Mouse (Mus musculus): Measurements from ENCODE around the gene Cdc25b. TPM values are rescaled to one million over a fixed set of nuclear protein-coding genes. Genes with fewer than 3 reads are reported as not detected.

The Cdc25b gene
- total RNA-seq, 1 experiment from 2014 or later = 11.3 TPM

GRCm38 (mm10) chr2:131156987-131157386 lies 29.8 kb upstream of the Cdc25b start:
- no peak for ATAC-seq (replicated peaks; ENCODE audit: insufficient number of reproducible peaks, low FRiP score, low TSS enrichment, poor library complexity, severe bottlenecking)

- 0 out of 2 replicates have a peak, but pooled peaks have one; percentile 7 for ATAC-seq (replicated peaks; ENCODE audit: insufficient number of reproducible peaks, low FRiP score, low TSS enrichment, poor library complexity, severe bottlenecking)
These were observed 27.2 kb upstream of the Cdc25b start for GRCm38 (mm10) chr2:131159491-131159910.

- peak; percentile 100 for ATAC-seq (replicated peaks; ENCODE audit: insufficient number of reproducible peaks, low FRiP score, low TSS enrichment, poor library complexity, severe bottlenecking)
These were observed 26.7 kb upstream of the Cdc25b start, which contains the start of gene 1700037H04Rik for GRCm38 (mm10) chr2:131159938-131160581. Gene 1700037H04Rik, minus strand, starts transcription at chr2:131160081.

GRCm38 (mm10) chr2:131160671-131161111 lies 26.1 kb upstream of the Cdc25b start:
- no peak for ATAC-seq (replicated peaks; ENCODE audit: insufficient number of reproducible peaks, low FRiP score, low TSS enrichment, poor library complexity, severe bottlenecking)

GRCm38 (mm10) chr2:131163924-131164323 lies 22.8 kb upstream of the Cdc25b start:
- ATAC-seq (replicated peaks; ENCODE audit: insufficient number of reproducible peaks, low FRiP score, low TSS enrichment, poor library complexity, severe bottlenecking) = no peak

- no peak for ATAC-seq (replicated peaks; ENCODE audit: insufficient number of reproducible peaks, low FRiP score, low TSS enrichment, poor library complexity, severe bottlenecking)
These were observed 20.6 kb upstream of the Cdc25b start for GRCm38 (mm10) chr2:131166172-131166571.

- no peak for ATAC-seq (replicated peaks; ENCODE audit: insufficient number of reproducible peaks, low FRiP score, low TSS enrichment, poor library complexity, severe bottlenecking)
These were observed 18.8 kb upstream of the Cdc25b start for GRCm38 (mm10) chr2:131167984-131168383.

GRCm38 (mm10) chr2:131168914-131169313 lies 17.8 kb upstream of the Cdc25b start:
- no peak for ATAC-seq (replicated peaks; ENCODE audit: insufficient number of reproducible peaks, low FRiP score, low TSS enrichment, poor library complexity, severe bottlenecking)

- ATAC-seq (replicated peaks; ENCODE audit: insufficient number of reproducible peaks, low FRiP score, low TSS enrichment, poor library complexity, severe bottlenecking) = no peak
These were observed 15.8 kb upstream of the Cdc25b start for GRCm38 (mm10) chr2:131170936-131171335.

- ATAC-seq (replicated peaks; ENCODE audit: insufficient number of reproducible peaks, low FRiP score, low TSS enrichment, poor library complexity, severe bottlenecking) = no peak
These were observed 15.2 kb upstream of the Cdc25b start for GRCm38 (mm10) chr2:131171401-131172104.

GRCm38 (mm10) chr2:131172322-131172721 lies 14.4 kb upstream of the Cdc25b start:
- ATAC-seq (replicated peaks; ENCODE audit: insufficient number of reproducible peaks, low FRiP score, low TSS enrichment, poor library complexity, severe bottlenecking) = no peak

- ATAC-seq (replicated peaks; ENCODE audit: insufficient number of reproducible peaks, low FRiP score, low TSS enrichment, poor library complexity, severe bottlenecking) = peak; percentile 67
These were observed 12.0 kb upstream of the Cdc25b start for GRCm38 (mm10) chr2:131174700-131175099.

- ATAC-seq (replicated peaks; ENCODE audit: insufficient number of reproducible peaks, low FRiP score, low TSS enrichment, poor library complexity, severe bottlenecking) = no peak
These were observed 11.3 kb upstream of the Cdc25b start for GRCm38 (mm10) chr2:131175286-131175944.

GRCm38 (mm10) chr2:131175945-131176309 lies 10.8 kb upstream of the Cdc25b start:
- ATAC-seq (replicated peaks; ENCODE audit: insufficient number of reproducible peaks, low FRiP score, low TSS enrichment, poor library complexity, severe bottlenecking) = no peak

GRCm38 (mm10) chr2:131176491-131176890 lies 10.3 kb upstream of the Cdc25b start:
- no peak for ATAC-seq (replicated peaks; ENCODE audit: insufficient number of reproducible peaks, low FRiP score, low TSS enrichment, poor library complexity, severe bottlenecking)

- no peak for ATAC-seq (replicated peaks; ENCODE audit: insufficient number of reproducible peaks, low FRiP score, low TSS enrichment, poor library complexity, severe bottlenecking)
These were observed 8.8 kb upstream of the Cdc25b start for GRCm38 (mm10) chr2:131177932-131178331.

- ATAC-seq (replicated peaks; ENCODE audit: insufficient number of reproducible peaks, low FRiP score, low TSS enrichment, poor library complexity, severe bottlenecking) = no peak
These were observed 7.9 kb upstream of the Cdc25b start for GRCm38 (mm10) chr2:131178828-131179245.

GRCm38 (mm10) chr2:131179246-131179886 lies 7.4 kb upstream of the Cdc25b start:
- peak; percentile 36; the same call in 1 of the 2 replicates for ATAC-seq (replicated peaks; ENCODE audit: insufficient number of reproducible peaks, low FRiP score, low TSS enrichment, poor library complexity, severe bottlenecking)

GRCm38 (mm10) chr2:131179990-131180587 lies 6.7 kb upstream of the Cdc25b start, which contains the start of gene Cenpb:
Gene Cenpb, minus strand, starts transcription at chr2:131180067.
- peak; percentile 37; the same call in 1 of the 2 replicates for ATAC-seq (replicated peaks; ENCODE audit: insufficient number of reproducible peaks, low FRiP score, low TSS enrichment, poor library complexity, severe bottlenecking)
